Mouse (Mus musculus) liver, embryonic 14 days (tissue): Measurements from ENCODE around the gene Slc6a2. TPM values are rescaled to one million over a fixed set of nuclear protein-coding genes. Genes with fewer than 3 reads are reported as not detected.

ENCODE experiments used
- polyA plus RNA-seq: library from polyadenylated mRNA; depleted of rRNA; stranded (reverse); fragments of >200 nt; gene quantifications from 2 replicates; pipeline ENCODE4 v1.2.3, GENCODE M21; 2012; rRNA removed

The Slc6a2 gene
- under 0.01 TPM in 2 replicates for polyA plus RNA-seq

DNA sequence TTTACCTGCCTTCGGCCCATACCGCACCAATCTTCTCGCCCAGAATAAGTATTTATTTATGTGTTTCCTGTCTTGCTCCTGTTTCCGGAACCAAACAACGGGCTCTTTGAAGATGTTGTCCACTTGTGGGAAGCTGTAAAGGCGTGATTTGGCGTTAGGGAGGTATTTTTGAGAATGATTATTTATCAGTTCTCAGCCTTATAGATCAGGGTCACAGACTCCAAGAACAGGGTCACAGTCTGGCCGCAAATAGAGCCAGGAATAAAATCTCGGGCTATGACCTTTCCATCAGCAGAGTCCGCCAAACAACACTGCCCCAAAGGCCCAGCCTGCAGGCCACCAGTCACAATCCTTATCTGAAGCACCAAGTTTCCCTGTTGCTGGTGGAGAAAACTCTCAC is at the start of gene Slc6a2:
Gene Slc6a2, plus strand, starts transcription at position 301 of the 400 bp plus-strand sequence.

DNA sequence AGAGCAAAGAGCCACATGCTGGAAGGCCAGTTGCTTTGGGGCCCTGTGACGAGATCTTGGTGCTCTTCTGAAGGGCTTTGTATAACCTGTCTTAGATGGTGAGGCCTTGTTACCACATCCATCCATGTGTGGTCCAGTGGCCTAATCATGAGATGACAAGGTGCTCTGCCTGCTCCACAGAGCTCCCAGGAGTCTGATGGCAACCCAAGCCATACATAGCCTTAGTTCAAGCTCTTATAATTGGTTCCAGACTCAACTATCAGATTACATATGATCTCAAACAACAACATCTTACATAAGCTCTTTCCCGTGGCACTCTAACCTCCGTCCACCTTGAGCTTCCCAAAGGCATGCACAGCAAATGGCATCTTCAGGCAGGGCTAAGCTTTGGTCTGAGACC is 88.2 kb downstream of the Slc6a2 start, which contains the start of gene Ces1a:
Gene Ces1a, minus strand, starts transcription at position 101 of the 400 bp plus-strand sequence.

Other genes starting within 250 kb of the Slc6a2 start
- 4.5 and 6.5 TPM in 2 replicates for gene Mmp2, start 132.8 kb upstream of the Slc6a2 start, polyA plus RNA-seq
- gene Lpcat2, start 104.7 kb upstream of the Slc6a2 start, polyA plus RNA-seq: 1.5 and 1.6 TPM in 2 replicates
- 0.03 and 0.07 TPM in 2 replicates for gene Capns2, start 58.7 kb upstream of the Slc6a2 start, polyA plus RNA-seq
- not detected in 2 replicates for gene Ces1a, start 88.1 kb downstream of the Slc6a2 start, polyA plus RNA-seq
- not detected in 2 replicates for gene Ces1b, start 119.9 kb downstream of the Slc6a2 start, polyA plus RNA-seq
- gene Ces1c, start 171.2 kb downstream of the Slc6a2 start, polyA plus RNA-seq: 1.5 and 1.6 TPM in 2 replicates
- gene Ces1d, start 237.8 kb downstream of the Slc6a2 start, polyA plus RNA-seq: 16.9 and 21.4 TPM in 2 replicates